Mouse (Mus musculus) CH12F3 (cell line): ENCODE measurements around the gene Ggta1.

Source experiments
- in situ Hi-C: fragments of 300-500 bp; cut with MboI; formaldehyde crosslinking; loops from 2 replicates; pipeline ENCODE4 v1.14.3; 2020; ENCODE audit warnings: low sequenced_read_pairs

Gene Ggta1

DNA sequence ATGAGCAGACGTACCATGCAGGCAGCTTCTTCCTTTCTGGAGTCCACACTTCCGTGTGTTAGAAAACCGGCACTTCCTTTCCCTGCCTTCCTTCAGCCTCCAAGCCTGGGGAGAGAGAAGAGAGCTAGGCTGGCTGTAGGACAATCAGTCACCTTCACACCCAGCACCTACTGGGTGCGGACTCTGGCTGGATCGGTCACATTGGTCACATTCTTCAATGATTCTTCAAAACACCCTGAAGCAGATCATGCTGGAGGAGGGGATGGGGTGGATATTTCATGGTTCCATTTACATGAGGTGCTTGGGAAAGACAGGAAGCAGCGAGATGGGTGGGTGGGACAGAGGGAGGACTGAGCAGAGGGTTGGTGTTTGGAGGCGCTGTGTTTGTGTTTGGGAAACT is 30.5 kb upstream of the Ggta1 start:
- in situ Hi-C loops: no loop called here

DNA sequence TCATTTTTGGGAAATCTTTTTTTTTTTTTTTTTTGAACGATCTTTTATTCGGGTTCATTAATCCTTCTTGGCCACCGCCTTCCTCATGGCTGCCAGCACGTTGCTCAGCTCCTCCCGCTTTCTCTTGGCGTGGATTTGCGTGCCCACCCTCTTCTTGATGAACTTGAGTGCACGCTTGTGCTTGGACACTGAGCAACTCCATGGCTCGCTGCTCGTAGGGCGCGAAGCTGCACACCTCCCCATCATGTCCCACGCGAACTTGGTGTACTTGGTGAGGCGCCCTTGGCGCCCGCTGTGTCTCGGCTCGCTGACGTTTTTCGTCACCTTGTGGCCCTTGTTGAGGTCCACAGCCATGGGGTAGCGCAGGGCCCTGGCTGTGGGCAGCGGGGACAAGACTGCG is 28.1 kb upstream of the Ggta1 start:
- in situ Hi-C loops: no loop called here

DNA sequence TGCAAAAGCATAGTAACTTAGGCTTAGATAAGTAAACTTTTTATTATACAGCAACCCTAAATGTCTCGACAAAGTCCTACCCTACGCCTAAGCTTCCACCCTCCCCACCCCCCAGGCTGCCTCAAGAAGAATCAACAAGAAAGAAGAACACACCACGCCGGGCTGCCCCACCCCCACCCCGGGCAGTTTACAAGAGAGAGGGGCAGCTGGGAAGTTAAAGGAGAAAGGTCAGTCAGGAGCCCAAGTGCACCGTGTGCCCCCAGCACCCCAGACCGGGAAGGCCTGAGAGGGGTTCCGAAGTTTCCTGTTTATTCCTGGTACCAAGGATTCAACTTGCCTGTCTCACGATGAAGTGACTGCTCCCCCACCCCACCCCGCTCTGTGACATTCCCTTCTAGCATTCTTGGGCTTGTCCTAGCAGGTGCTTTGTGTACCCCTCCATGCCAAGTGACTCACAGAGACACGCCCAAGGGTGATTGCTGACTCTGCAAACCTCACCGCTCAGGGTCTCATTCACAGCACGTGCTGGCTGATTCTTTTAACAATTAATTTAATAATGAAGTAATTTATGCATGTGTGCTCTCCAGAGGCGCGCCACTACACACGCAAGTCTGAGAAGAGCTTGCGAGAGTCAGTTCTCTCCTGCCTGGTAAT is 27.6 kb upstream of the Ggta1 start:
- in situ Hi-C loops: no loop called here

DNA sequence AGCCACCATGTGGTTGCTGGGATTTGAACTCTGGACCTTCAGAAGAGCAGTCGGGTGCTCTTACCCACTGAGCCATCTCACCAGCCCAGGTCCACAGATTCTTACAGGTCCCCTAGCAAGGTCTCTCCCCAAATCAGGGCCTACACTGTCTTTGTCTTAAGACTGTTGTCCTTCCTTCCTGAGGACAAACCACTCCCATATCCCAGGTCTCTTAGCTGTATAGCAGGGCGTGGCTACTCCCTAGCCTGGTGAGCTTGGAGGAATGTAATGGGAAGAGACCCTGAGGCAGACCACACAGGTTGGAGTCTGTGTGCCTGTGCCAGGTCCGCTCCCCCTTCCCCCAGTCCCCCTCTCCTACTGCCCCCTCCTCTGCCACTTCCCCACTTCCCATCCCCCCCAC is 24.7 kb upstream of the Ggta1 start:
- in situ Hi-C loops: no loop called here

DNA sequence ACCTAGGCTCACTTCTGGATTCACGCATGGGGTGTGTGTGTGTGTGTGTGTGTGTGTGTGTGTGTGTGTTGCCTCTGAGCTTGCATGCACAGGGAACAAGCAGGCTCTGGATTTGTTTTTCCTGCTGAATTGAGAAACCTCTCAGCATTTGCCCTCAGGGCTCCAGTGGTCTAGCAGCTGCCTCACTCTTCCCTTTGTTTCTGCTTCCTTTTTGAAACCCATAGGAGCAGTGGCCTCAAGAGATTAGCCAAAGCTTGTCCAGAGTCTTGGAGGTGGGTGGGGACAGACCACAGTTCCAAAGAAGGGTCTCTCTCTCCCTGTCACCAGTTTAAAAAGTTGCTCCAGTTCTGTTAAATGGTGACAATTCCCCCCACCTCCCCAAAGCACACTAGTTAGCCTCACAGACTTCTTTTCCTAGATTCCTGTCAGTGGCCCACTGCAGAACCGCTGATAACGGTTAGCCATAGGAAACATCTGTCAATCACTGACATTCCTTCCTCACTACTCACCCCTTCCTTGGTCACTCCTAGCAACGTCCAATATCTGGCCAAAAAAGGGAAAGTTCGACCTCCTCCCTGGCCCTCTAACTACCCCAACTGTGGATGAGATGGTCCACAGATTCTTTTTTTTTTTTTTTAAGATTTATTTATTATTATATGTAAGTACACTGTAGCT is 24.1 kb upstream of the Ggta1 start:
- in situ Hi-C loops: no loop called here

DNA sequence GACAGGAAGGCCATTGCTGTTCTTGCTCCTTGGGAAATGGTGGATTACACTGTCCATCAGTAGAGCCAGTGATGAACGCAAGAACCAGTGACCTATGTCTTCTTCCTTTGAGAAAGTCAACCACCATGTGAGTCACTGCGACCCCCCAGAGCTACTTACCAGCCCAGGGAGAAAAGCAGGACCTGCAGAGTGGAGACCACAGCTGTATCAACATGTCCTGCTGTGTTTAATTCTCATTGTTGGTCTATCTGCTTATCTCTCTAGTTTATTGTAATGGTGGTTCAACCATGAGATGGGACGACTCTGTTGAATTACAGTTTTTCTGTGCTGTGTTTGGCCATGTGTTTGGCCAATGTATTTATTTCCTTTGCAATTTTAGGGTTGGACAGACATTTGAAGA is 21.1 kb upstream of the Ggta1 start:
- in situ Hi-C loops: no loop called here

DNA sequence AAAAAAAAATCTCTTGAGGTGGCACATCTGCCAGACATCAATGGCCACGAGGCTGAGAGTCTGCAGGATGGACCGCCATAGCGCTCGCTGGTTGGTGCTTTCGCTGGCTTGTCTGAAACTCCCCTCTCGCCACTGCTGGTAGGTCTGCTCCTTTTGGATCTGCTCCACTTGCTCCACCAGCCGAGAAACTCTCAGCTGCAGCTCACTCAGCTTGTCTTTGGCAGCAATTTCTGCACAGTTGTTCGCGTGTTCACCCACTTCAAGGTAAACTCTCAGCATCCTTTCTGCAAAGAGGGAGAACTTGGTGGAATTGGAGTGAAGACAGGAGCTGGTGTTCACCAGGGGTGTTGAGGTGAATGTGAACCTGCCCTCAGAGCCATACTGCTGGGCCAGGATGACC is 20.4 kb upstream of the Ggta1 start:
- in situ Hi-C loops: no loop called here

DNA sequence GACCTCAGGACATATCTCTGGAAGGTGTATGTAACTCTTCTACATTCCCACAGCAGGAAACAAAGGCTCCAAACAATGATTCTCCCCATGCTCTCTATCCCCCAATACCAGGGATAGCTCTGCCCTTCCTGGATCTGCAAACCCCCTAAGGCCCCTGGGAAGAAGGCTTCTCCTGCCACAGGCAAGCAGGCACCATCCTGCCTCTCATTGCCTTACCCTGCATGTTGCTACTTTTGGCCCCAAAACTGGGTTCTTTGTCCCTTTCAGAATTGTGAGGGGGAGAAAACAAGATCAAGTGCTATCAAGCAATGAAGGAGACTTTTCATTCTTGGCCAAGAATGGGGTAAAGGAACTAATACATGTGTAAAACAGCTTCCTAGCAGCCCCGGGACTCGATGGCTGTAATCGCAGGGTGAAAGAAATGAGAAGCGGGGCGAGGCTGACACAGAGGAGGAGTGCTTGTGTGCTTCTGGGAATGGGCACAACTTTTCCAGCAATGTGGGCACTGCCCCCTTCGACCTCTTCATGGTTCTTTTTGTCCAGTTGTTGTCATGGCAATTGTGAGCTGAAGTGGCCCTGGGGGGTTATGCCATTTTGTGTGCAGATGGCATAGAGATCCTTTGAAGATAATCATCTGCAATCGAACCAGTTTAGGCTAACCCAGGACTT is 18.4 kb upstream of the Ggta1 start:
- in situ Hi-C loops: no loop called here

DNA sequence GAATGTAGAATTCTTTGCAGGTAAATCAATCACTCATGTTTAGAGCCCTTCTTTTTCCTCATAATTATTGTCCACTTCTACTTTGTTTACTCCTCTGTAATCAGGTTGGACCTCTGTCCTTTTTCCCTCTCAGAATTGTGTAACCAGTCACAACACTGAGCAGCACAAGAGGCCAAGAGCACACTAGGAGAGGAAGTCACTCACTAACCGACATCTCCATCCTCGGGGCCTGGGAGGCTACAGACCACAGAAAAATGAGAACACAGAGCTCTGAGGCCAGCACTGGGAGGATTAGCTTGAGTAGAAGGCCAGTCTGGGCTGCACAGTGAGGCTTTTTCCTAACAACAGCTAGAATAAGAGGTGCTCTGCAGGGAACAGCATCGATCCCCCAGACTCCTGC is 17.0 kb upstream of the Ggta1 start:
- in situ Hi-C loops: no loop called here

DNA sequence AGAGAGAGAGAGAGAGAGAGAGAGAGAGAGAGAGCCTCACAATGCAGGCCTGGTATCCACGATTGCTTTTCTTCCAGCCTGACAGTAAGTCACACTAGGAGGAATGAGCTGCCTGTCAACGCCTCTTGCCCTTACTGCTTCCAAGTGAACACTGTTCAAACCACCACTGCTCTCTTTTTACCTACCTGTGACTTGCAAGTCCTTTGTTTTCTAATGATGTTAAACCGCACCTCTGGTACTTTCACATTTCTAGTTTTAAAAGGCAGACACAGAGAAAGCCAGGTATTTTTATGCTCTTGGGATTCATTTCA is 15.7 kb upstream of the Ggta1 start:
- in situ Hi-C loops: no loop called here

DNA sequence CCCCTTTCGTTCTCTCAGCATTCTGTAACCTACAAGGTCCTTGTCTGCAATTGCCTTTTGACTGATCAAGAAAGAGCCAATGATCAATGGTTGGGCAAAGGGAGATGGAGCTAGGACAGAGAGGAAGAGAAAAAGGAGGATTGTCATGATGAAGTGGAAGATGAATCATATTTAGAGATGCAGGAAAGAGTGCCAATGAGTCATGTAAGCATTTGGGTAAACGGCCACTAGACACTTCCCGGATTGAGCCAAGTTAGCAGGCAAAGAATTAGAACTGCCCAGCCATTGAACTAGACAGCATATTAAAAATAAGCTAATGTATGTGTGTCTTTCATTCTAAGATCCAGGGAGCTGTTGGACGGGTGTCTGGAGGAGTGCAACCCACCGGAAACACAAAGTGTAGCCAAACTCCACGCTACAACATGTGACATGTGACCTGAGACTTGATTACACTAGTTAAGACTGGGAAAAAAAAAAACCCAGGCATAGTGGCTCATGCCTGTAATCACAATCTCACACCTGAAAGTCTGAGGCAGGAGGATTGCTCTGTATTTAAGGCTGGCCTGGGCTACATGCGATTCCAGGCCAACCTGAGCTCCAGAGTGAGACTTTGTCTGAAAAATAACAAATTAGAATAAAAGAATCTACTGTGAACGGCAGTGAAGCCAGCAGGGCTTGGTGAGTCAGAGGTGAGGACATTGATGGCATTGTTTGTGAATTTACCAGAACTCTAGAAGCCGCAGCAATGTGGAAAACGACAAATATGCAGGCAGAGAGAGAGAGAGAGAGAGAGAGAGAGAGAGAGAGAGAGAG is 15.2 kb upstream of the Ggta1 start:
- in situ Hi-C loops: no loop called here

DNA sequence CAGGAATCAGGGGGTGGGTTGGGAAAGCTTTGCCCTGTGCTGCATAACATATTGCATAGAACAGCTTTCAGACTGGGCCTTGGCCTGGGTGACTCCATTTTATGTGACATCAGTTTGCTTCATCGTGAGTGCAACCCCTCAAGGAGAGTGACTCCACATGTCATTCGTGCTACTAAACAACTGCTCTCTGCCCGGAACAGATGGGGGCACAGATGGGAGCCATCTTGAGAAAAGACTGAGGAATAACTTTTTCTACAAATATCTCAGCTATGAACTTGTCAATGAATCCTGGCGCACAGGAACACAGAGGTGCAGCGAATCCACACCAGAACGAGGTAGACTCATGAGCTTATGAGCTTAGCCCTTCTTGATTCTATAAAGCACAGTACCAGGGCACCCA is 14.3 kb upstream of the Ggta1 start:
- in situ Hi-C loops: no loop called here

DNA sequence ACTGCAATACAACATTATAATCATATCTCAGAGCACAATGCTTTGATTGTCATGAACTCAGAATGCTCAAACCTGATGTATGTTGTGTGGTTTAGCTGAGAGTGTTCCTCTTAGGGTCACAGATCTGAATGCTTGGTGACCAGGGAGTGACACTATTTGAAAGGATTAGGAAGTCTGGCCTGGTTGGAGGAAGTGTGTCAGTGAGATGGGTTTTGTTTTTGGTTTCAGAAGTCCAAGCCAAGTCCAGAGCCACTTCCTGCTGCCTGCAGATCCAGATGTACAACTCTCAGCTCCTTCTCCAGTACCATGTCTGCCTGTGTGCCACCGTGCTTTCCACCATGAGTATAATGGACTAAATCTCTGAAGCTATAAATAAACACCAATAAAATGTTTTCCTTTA is 11.9 kb upstream of the Ggta1 start:
- in situ Hi-C loops: no loop called here

DNA sequence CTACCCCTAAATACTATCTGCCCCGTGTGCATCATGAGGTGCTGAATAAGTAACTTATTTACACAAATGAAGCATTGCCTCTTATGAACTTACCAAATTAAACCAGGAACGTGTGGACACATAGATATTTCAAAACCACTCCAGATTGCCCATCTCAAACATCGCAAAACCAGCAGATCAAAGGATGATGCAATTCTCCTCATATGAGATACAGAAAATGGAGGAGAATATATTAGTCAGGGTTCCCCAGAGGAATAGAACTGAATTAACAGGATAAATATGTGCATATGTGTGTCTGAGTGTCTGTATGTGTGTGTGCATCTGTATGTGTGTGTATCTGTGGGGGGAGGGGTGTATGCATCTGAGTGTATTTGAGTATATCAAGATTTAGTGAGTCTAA is 6.2 kb upstream of the Ggta1 start:
- in situ Hi-C loops: no loop called here

DNA sequence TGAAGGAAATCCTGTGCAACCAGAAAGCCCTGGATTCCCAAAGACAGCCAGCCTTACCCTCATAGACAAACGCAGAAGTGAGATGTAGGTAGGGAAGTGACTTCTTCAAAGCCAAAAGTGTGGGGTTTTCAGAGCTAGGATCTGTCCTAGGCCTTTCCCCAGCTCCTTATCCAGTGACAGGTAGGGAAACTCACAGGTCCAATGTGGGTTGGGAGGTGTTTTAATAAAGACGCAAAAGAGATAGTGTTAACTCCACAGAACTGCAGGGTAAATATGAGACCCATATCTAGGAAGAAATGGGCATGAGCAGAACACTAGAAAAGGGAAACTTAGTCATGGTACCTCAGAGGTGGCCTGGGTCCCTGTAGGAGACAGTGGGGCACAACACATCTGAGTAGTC is 5.2 kb upstream of the Ggta1 start:
- in situ Hi-C loops: no loop called here

DNA sequence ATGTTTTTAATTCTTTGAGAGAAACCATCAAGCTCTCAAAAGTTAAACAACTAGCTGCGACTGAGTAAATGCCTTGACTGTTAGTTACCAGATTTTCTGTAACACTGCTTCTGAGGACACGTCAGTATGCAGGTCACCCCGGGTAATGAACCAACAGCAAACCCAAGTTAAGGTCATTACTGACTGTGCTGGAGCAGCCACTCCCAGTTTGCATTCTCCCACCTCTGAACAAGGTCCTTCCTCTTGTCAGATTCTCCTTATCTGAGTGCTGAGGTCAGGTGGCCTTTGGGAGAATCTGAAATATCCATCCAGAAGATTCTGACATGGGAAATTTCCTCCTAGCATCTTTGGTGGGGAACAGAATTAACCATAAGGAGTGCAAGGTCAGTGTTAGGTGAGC is 4.8 kb upstream of the Ggta1 start:
- in situ Hi-C loops: no loop called here

DNA sequence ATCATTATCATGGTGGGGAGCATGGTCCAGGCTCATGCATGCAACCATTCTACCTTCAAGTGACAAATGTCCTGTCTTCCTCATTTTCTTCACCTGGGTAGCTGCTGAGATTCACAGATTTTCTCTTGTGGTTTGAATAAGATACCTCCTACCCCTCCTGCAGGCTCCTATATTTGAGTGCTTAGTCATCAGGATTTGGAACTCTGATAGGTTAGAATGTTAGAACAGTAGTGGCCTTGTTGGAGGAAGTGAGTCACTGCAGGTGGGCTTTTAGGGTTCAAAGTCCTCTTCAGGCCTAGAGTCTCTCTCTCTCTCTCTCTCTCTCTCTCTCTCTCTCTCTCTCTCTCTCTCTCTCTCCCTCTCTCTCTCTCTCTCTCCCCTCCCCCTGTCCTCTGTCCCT is 2.6 kb upstream of the Ggta1 start:
- in situ Hi-C loops: no loop called here

DNA sequence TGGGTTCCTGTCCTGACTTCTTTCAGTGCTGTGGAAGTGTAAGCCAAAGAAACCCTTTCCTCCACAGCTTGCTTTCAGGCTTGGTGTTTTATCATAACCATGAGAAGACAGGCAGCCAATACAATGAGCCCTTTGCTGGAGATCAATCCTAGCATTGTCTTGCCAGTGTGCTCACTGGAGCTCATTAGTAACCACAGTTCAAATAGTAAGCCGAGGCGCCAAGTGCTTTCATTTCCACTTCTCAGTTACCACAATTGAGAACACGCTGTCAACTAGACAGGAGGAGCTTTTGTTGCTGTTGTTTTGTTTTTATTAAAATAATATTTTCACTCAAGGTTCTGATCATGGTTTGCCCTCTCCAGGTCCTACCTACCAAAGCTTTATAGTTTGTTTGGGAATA is 1.5 kb upstream of the Ggta1 start:
- in situ Hi-C loops: no loop called here

DNA sequence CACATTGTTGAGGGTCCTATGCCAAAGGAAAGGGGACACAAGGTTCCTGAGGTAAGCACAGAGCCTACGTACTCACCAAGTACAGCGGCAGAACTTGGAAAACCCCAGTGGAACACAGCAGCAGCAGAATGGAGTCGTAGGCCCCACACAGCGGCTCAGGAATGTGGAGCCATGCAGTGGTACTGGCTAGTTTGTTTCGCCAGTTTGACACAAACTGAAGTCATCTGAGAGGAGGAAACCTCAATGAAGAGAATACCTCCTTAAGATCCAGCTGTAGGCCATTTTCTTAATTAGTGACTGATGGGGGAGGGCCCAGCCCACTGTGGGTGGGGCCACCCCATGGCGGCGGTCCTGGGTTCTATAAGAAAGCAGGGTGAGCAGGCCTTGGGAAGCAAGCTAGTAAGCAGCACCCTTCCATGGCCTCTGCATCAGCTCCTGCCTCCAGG is 1.1 kb upstream of the Ggta1 start:
- in situ Hi-C loops: no loop called here

DNA sequence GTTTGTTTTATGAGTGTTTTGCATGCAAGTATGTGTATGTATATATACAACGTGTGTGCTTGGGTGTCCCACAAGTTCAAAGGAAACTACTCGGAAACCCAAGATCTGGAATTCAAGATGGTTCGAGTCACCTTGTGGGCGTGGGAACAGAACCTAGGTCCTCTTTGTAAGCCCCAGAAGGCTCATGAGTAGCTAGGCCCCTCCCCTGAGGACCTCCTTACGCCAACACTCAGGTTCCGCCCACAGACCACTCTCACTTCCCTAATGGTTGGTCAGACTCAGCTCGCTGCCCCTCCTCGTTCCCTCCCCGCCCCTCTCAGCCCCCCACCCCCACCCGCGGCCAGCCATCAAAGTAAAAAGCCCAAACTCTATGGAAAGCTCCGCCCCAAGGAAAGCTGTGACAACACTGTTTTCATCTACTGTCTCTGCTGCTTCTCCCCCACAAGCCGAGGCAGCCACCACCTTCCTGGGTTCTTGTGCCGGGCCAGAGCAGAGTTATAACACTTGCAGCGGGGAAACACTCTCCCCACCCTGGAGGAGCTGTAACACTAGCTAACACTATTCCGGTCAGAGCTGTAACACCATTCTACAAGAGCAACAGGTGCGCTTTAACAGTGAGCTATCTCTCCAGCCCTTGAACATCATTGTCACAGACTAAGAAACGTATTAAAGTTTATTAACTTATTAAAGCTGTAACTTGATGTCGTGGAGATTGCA is 499 bp upstream of the Ggta1 start:
- in situ Hi-C loops: no loop called here
